Mouse (Mus musculus): Measurements from ENCODE around the gene Gm16867. TPM values are rescaled to one million over a fixed set of nuclear protein-coding genes. Genes with fewer than 3 reads are reported as not detected.
"Not testable (repeated sequence)": the region's sequence is repeated elsewhere in the genome, so short reads cannot be mapped to it uniquely, and the experiment has no call there.

Gene Gm16867
- polyA plus RNA-seq, 2 experiments = 0.45 TPM; not detected in 1

DNA sequence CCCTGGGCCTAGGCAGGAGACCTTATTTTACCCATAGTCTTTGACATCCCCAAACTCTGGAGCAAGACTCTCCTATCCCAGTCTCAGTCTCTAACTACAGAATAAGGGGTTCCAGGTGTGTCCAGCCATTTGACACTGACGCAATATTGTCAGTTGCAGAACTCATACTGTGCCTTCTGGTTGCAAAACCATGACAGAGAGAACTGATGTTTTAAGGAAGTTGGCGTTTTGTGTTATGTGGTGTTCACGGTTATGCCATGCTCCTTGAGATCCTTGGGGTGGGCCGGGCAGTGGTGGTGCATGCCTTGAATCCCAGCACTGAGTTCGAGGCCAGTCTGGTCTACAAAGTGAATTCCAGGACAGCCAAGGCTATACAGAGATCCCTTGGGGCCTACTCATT is 45.5 kb downstream of the Gm16867 start:
- not testable (repeated sequence) for H3K4me3 ChIP-seq (ENCODE audit: insufficient read depth in 1 of 2, low read depth in 2 of 2, low read length in 2 of 2); H3K9ac ChIP-seq (replicated peaks); DNase-seq (ENCODE audit: low read depth in 3 of 3, low spot score in 3 of 3); H3K36me3 ChIP-seq (replicated peaks; ENCODE audit: control insufficient read depth, insufficient read depth, low read depth); H3K4me1 ChIP-seq (replicated peaks; ENCODE audit: control insufficient read depth in 2 of 2, insufficient read depth in 2 of 2, low read length in 1 of 2); ATAC-seq (ENCODE audit: insufficient read depth); H3K27me3 ChIP-seq (ENCODE audit: control insufficient read depth, insufficient read depth, low read length); H3K9me3 ChIP-seq (ENCODE audit: control insufficient read depth, low read length); H3K4me2 ChIP-seq (ENCODE audit: low read depth); H3K27ac ChIP-seq
- WGBS (ENCODE audit: insufficient replicate concordance) = no CpG with 5 or more reads among the region's 5 CpGs

GRCm38 (mm10) chr14:69454640-69455039 is 48.5 kb downstream of the Gm16867 start:
- H3K36me3 ChIP-seq (replicated peaks; ENCODE audit: control insufficient read depth, insufficient read depth, low read depth); H3K9me3 ChIP-seq (ENCODE audit: control insufficient read depth, low read length); H3K27me3 ChIP-seq (ENCODE audit: control insufficient read depth, insufficient read depth, low read length); H3K27ac ChIP-seq; ATAC-seq (ENCODE audit: insufficient read depth); H3K4me2 ChIP-seq (ENCODE audit: low read depth); H3K4me1 ChIP-seq (replicated peaks; ENCODE audit: control insufficient read depth in 2 of 2, insufficient read depth in 2 of 2, low read length in 1 of 2); DNase-seq (ENCODE audit: low read depth in 3 of 3, low spot score in 3 of 3); H3K4me3 ChIP-seq (ENCODE audit: insufficient read depth in 1 of 2, low read depth in 2 of 2, low read length in 2 of 2); H3K9ac ChIP-seq (replicated peaks): not testable (repeated sequence)
- no CpG with 5 or more reads among the region's 9 CpGs for WGBS (ENCODE audit: insufficient replicate concordance)

DNA sequence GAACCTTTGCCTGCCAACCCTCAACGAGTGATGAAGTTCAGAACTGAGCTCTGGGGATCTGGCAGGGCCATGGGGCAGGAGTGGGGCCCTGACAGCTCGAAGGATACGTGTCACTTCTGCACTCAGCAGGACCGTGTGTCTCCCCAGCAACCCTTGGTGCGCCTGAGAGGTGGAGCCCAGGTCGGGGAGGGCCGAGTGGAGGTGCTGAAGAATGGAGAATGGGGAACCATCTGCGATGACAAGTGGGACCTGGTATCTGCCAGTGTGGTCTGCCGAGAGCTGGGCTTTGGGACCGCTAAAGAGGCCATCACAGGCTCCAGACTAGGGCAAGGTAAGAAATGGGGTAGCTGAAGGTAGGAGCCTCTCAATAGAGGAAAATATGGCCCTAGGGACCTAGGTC is 54.3 kb downstream of the Gm16867 start:
- not testable (repeated sequence) for H3K4me2 ChIP-seq (ENCODE audit: low read depth); DNase-seq (ENCODE audit: low read depth in 3 of 3, low spot score in 3 of 3); H3K27ac ChIP-seq; H3K9me3 ChIP-seq (ENCODE audit: control insufficient read depth, low read length); H3K36me3 ChIP-seq (replicated peaks; ENCODE audit: control insufficient read depth, insufficient read depth, low read depth); H3K27me3 ChIP-seq (ENCODE audit: control insufficient read depth, insufficient read depth, low read length); H3K4me1 ChIP-seq (replicated peaks; ENCODE audit: control insufficient read depth in 2 of 2, insufficient read depth in 2 of 2, low read length in 1 of 2); H3K4me3 ChIP-seq (ENCODE audit: insufficient read depth in 1 of 2, low read depth in 2 of 2, low read length in 2 of 2); ATAC-seq (ENCODE audit: insufficient read depth); H3K9ac ChIP-seq (replicated peaks)
- no CpG with 5 or more reads among the region's 10 CpGs for WGBS (ENCODE audit: insufficient replicate concordance)

GRCm38 (mm10) chr14:69447006-69447405 is 56.2 kb downstream of the Gm16867 start:
- H3K27ac ChIP-seq; H3K27me3 ChIP-seq (ENCODE audit: control insufficient read depth, insufficient read depth, low read length); DNase-seq (ENCODE audit: low read depth in 3 of 3, low spot score in 3 of 3); ATAC-seq (ENCODE audit: insufficient read depth); H3K4me2 ChIP-seq (ENCODE audit: low read depth); H3K4me1 ChIP-seq (replicated peaks; ENCODE audit: control insufficient read depth in 2 of 2, insufficient read depth in 2 of 2, low read length in 1 of 2); H3K36me3 ChIP-seq (replicated peaks; ENCODE audit: control insufficient read depth, insufficient read depth, low read depth); H3K4me3 ChIP-seq (ENCODE audit: insufficient read depth in 1 of 2, low read depth in 2 of 2, low read length in 2 of 2); H3K9me3 ChIP-seq (ENCODE audit: control insufficient read depth, low read length); H3K9ac ChIP-seq (replicated peaks): not testable (repeated sequence)
- no CpG with 5 or more reads among the region's 1 CpGs for WGBS (ENCODE audit: insufficient replicate concordance)

DNA sequence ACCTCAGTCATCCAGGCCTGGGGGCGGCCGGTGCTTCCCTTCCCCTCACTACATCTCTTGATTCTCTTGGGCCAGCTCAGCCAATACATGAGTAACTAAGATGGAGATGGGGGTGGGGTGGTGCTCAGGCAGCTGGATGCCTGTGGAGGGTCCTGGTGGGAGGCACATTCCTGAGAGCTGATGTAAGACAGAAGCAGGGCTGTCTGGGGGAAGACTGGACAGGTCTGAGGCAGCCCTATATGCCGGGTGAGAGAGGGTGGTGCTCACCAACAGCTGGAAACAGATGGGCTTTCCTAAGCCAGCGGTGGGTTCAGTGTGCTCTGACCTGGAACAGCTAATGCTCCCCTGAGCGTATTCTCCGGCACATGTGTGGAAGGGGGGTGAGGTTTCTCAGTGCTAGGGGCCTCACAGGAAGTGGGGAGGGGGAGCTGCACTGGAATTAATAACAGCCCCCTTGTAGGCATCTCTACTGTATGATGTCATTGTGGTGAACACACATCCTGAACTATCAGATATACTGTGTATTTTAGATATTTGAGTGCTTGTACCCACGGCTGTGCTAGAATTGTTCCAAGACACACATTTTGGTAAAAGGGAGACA is 60.0 kb downstream of the Gm16867 start:
- not testable (repeated sequence) for H3K4me1 ChIP-seq (replicated peaks; ENCODE audit: control insufficient read depth in 2 of 2, insufficient read depth in 2 of 2, low read length in 1 of 2); ATAC-seq (ENCODE audit: insufficient read depth); H3K27ac ChIP-seq; H3K4me3 ChIP-seq (ENCODE audit: insufficient read depth in 1 of 2, low read depth in 2 of 2, low read length in 2 of 2); H3K4me2 ChIP-seq (ENCODE audit: low read depth); DNase-seq (ENCODE audit: low read depth in 3 of 3, low spot score in 3 of 3); H3K36me3 ChIP-seq (replicated peaks; ENCODE audit: control insufficient read depth, insufficient read depth, low read depth); H3K27me3 ChIP-seq (ENCODE audit: control insufficient read depth, insufficient read depth, low read length); H3K9ac ChIP-seq (replicated peaks); H3K9me3 ChIP-seq (ENCODE audit: control insufficient read depth, low read length)
- WGBS (ENCODE audit: insufficient replicate concordance) = no CpG with 5 or more reads among the region's 7 CpGs

- H3K9ac ChIP-seq (replicated peaks); H3K36me3 ChIP-seq (replicated peaks; ENCODE audit: control insufficient read depth, insufficient read depth, low read depth); H3K27me3 ChIP-seq (ENCODE audit: control insufficient read depth, insufficient read depth, low read length); DNase-seq (ENCODE audit: low read depth in 3 of 3, low spot score in 3 of 3); ATAC-seq (ENCODE audit: insufficient read depth); H3K4me3 ChIP-seq (ENCODE audit: insufficient read depth in 1 of 2, low read depth in 2 of 2, low read length in 2 of 2); H3K27ac ChIP-seq; H3K9me3 ChIP-seq (ENCODE audit: control insufficient read depth, low read length); H3K4me1 ChIP-seq (replicated peaks; ENCODE audit: control insufficient read depth in 2 of 2, insufficient read depth in 2 of 2, low read length in 1 of 2); H3K4me2 ChIP-seq (ENCODE audit: low read depth): not testable (repeated sequence)
- no CpG with 5 or more reads among the region's 7 CpGs for WGBS (ENCODE audit: insufficient replicate concordance)
These were observed 62.2 kb downstream of the Gm16867 start for GRCm38 (mm10) chr14:69440955-69441354.

- not testable (repeated sequence) for H3K4me2 ChIP-seq (ENCODE audit: low read depth); ATAC-seq (ENCODE audit: insufficient read depth); H3K4me1 ChIP-seq (replicated peaks; ENCODE audit: control insufficient read depth in 2 of 2, insufficient read depth in 2 of 2, low read length in 1 of 2); H3K27me3 ChIP-seq (ENCODE audit: control insufficient read depth, insufficient read depth, low read length); H3K9ac ChIP-seq (replicated peaks); H3K9me3 ChIP-seq (ENCODE audit: control insufficient read depth, low read length); DNase-seq (ENCODE audit: low read depth in 3 of 3, low spot score in 3 of 3); H3K27ac ChIP-seq; H3K4me3 ChIP-seq (ENCODE audit: insufficient read depth in 1 of 2, low read depth in 2 of 2, low read length in 2 of 2); H3K36me3 ChIP-seq (replicated peaks; ENCODE audit: control insufficient read depth, insufficient read depth, low read depth)
- WGBS (ENCODE audit: insufficient replicate concordance) = no CpG with 5 or more reads among the region's 7 CpGs
These were observed 64.4 kb downstream of the Gm16867 start for GRCm38 (mm10) chr14:69438678-69439214.

DNA sequence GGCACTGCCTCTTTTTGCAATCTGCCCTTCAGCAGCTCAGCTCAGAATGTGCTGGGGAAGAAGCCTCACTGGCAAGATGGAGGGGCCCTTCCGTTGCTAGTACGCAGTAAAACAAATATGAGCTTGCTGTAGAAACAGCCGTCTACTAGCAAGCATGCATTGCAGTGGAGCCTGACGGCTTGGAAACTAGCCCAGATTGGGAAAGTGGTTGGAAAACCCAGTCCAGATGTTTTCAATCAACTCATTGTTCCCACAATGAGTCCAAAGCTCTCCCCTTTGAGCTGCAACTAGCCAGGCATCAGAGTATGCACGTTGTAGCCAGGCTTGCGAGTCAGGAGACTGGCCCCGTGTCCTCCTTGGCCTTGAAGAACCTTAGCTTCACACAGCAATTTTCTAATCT is 82.2 kb downstream of the Gm16867 start:
- H3K4me1 ChIP-seq (replicated peaks; ENCODE audit: control insufficient read depth in 2 of 2, insufficient read depth in 2 of 2, low read length in 1 of 2); DNase-seq (ENCODE audit: low read depth in 3 of 3, low spot score in 3 of 3); H3K27ac ChIP-seq; H3K4me2 ChIP-seq (ENCODE audit: low read depth); H3K9ac ChIP-seq (replicated peaks); H3K27me3 ChIP-seq (ENCODE audit: control insufficient read depth, insufficient read depth, low read length); H3K36me3 ChIP-seq (replicated peaks; ENCODE audit: control insufficient read depth, insufficient read depth, low read depth); ATAC-seq (ENCODE audit: insufficient read depth); H3K4me3 ChIP-seq (ENCODE audit: insufficient read depth in 1 of 2, low read depth in 2 of 2, low read length in 2 of 2); H3K9me3 ChIP-seq (ENCODE audit: control insufficient read depth, low read length): not testable (repeated sequence)
- WGBS (ENCODE audit: insufficient replicate concordance) = no CpG with 5 or more reads among the region's 7 CpGs
